Mouse (Mus musculus) gastrocnemius, adult 2 months (tissue): ENCODE results near the gene Btbd17. TPM values are rescaled to one million over a fixed set of nuclear protein-coding genes. Genes with fewer than 3 reads are reported as not detected.

Source experiments
- DNase-seq: peaks from one replicate; pipeline ENCODE4 v3.0.0; 2022
- H3K27ac ChIP-seq: fragments of 200-600 bp; 2 replicates; pipeline ENCODE4 v1.8.1; 2022; ENCODE audit warnings: mild to moderate bottlenecking
- H3K4me3 ChIP-seq: fragments of 200-600 bp; 2 replicates; pipeline ENCODE4 v1.8.1; 2022; ENCODE audit warnings: mild to moderate bottlenecking, moderate library complexity
- CTCF ChIP-seq: fragments of 200-600 bp; IDR thresholded peaks from 2 replicates; pipeline ENCODE4 v1.8.1; 2022; ENCODE audit warnings: antibody characterized with exemption, mild to moderate bottlenecking, moderate library complexity
- intact Hi-C: fragments of 180-260 bp; cut with DNase I; formaldehyde crosslinking; loops from one replicate; pipeline ENCODE4 v1.15.1; 2025
- total RNA-seq, 2 experiments: library from RNA; stranded (reverse); gene quantifications; 2 replicates each; pipeline ENCODE4 v1.2.3; 2021

The Btbd17 gene
- total RNA-seq, 2 experiments from 2014 or later = not detected

GRCm38 (mm10) chr11:114797176-114797575 lies 1.4 kb upstream of the Btbd17 start:
- Histone ChIP-seq H3K4me3 (no peak overlapping the region), H3K27ac (no peak overlapping the region)
- no peak for TF ChIP-seq CTCF
- intact Hi-C loops = no loop called here
- no peak for DNase-seq

- intact Hi-C loops = no loop called here
- Histone ChIP-seq H3K27ac (no peak overlapping the region), H3K4me3 (peak overlapping the region; percentile 68)
- TF ChIP-seq CTCF = peak; percentile 44
- peak; percentile 44 for DNase-seq
Observed at GRCm38 (mm10) chr11:114795231-114795746, 456 bp downstream of the Btbd17 start.

GRCm38 (mm10) chr11:114794691-114795090 lies 1.1 kb downstream of the Btbd17 start:
- no peak overlapping the region for H3K27ac ChIP-seq
- TF ChIP-seq CTCF = no peak
- intact Hi-C loops = no loop called here
- no peak for DNase-seq
- H3K4me3 ChIP-seq = no peak overlapping the region

GRCm38 (mm10) chr11:114793868-114794545 lies 1.7 kb downstream of the Btbd17 start:
- intact Hi-C loops = no loop called here
- DNase-seq = no peak
- Histone ChIP-seq H3K4me3 (no peak overlapping the region), H3K27ac (no peak overlapping the region)
- no peak for TF ChIP-seq CTCF

- no peak overlapping the region for H3K27ac ChIP-seq
- no peak overlapping the region for H3K4me3 ChIP-seq
- intact Hi-C loops = no loop called here
- DNase-seq = no peak
- TF ChIP-seq CTCF = no peak
Observed at GRCm38 (mm10) chr11:114792931-114793494, 2.7 kb downstream of the Btbd17 start.

GRCm38 (mm10) chr11:114791891-114792411 lies 3.8 kb downstream of the Btbd17 start:
- H3K27ac ChIP-seq = peak overlapping the region; percentile 43
- peak; percentile 33 for DNase-seq
- intact Hi-C loops = no loop called here
- no peak for TF ChIP-seq CTCF
- H3K4me3 ChIP-seq = peak overlapping the region; percentile 68

- Histone ChIP-seq H3K4me3 (peak overlapping the region; percentile 68), H3K27ac (peak overlapping the region; percentile 43)
- intact Hi-C loops = no loop called here
- DNase-seq = no peak
- TF ChIP-seq CTCF = no peak
Observed at GRCm38 (mm10) chr11:114791351-114791889, 4.3 kb downstream of the Btbd17 start.

- no peak overlapping the region; the same call in 1 of the 2 replicates for H3K4me3 ChIP-seq
- no peak for DNase-seq
- H3K27ac ChIP-seq = 0 out of 2 replicates have a peak overlapping the region, but pooled peaks have one; percentile 16
- intact Hi-C loops = no loop called here
- no peak; the same call in 1 of the 2 replicates for TF ChIP-seq CTCF
Observed at GRCm38 (mm10) chr11:114790841-114791240, 4.9 kb downstream of the Btbd17 start.

- peak overlapping the region; percentile 24; the same call in 1 of the 2 replicates for H3K27ac ChIP-seq
- no peak for DNase-seq
- no peak overlapping the region for H3K4me3 ChIP-seq
- intact Hi-C loops = no loop called here
- no peak for TF ChIP-seq CTCF
Observed at GRCm38 (mm10) chr11:114790171-114790570, 5.6 kb downstream of the Btbd17 start.

- no peak for DNase-seq
- TF ChIP-seq CTCF = no peak
- intact Hi-C loops = loop anchor here (1.0 kb wide), 1 partner anchor 44 kb away; no protein-coding TSS in a partner anchor
- Histone ChIP-seq H3K27ac (peak overlapping the region; percentile 24; the same call in 1 of the 2 replicates), H3K4me3 (peak overlapping the region; percentile 56)
Observed at GRCm38 (mm10) chr11:114789716-114790115, 6.0 kb downstream of the Btbd17 start.

GRCm38 (mm10) chr11:114789061-114789714 lies 6.6 kb downstream of the Btbd17 start:
- peak overlapping the region; percentile 56 for H3K4me3 ChIP-seq
- peak; percentile 100 for TF ChIP-seq CTCF
- DNase-seq = peak; percentile 91
- H3K27ac ChIP-seq = no peak overlapping the region
- intact Hi-C loops = loop anchor here (1.0 kb wide), 1 partner anchor 44 kb away; no protein-coding TSS in a partner anchor

- TF ChIP-seq CTCF = no peak
- intact Hi-C loops = no loop called here
Observed at GRCm38 (mm10) chr11:114787611-114788010, 8.1 kb downstream of the Btbd17 start.

More at GRCm38 (mm10) chr11:114787611-114788010, 8.1 kb downstream of the Btbd17 start:
- H3K4me3 ChIP-seq = no peak overlapping the region
- H3K27ac ChIP-seq = no peak overlapping the region
- DNase-seq = no peak
